Mouse (Mus musculus) ES-Bruce4 (cell line): Measurements from ENCODE around the gene Hspb9.

Experiments used
- CTCF ChIP-seq: IDR thresholded peaks from one replicate; pipeline ENCODE4 v1.8.1; 2011; ENCODE audit warnings: low read depth, low read length
- EP300 ChIP-seq: IDR thresholded peaks from 2 replicates; pipeline ENCODE4 v1.6.1; 2011; ENCODE audit warnings: low read depth, low read length; ENCODE audit not compliant: insufficient read depth
- POLR2A ChIP-seq: IDR thresholded peaks from one replicate; pipeline ENCODE4 v1.8.1; 2011; ENCODE audit warnings: low read length; ENCODE audit not compliant: insufficient read depth

GRCm38 (mm10) chr11:100693154-100693553 lies 20.5 kb upstream of the Hspb9 start:
- no peak for TF ChIP-seq CTCF
- TF ChIP-seq POLR2A, result no peak
- TF ChIP-seq EP300, result no peak
